Mouse (Mus musculus) liver, embryonic 14.5 days (tissue): ENCODE data around the gene Fbxl17.

Experiments used
- CTCF ChIP-seq: IDR thresholded peaks from 2 replicates; pipeline ENCODE4 v1.5.1; 2016; ENCODE audit warnings: antibody characterized with exemption, low read depth, control low read depth
- EP300 ChIP-seq: IDR thresholded peaks from 2 replicates; pipeline ENCODE4 v1.6.1; 2016; ENCODE audit warnings: antibody characterized with exemption, low read depth

DNA sequence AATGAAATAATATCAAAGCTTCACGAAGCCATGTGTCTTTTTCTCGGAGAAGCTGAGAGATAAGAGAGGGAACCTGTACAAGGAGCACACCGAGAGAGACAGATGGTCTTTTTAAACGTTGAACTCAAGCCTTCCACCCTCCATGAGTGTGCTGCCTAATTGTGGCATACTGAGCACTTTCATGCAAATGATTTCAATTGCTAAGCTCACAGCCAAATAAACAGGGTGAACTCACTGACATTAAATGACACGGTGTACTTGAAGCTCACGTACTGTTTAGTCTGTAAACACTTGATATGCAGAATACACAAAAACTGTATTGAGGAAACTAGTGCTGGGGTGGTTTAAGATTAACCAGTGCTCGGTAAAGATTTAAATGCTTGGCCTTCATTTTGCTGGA, 380.7 kb downstream of the Fbxl17 start:
- TF ChIP-seq CTCF (no peak), EP300 (no peak)
